Mouse (Mus musculus) thymus, postnatal 0 days (tissue): Measurements from ENCODE around the gene Spred1. TPM values are rescaled to one million over a fixed set of nuclear protein-coding genes. Genes with fewer than 3 reads are reported as not detected.
A peak's percentile ranks its signal among the peaks of the same experiment; 100 is the strongest.

Experiments used
- DNase-seq: peaks from one replicate; pipeline ENCODE4 v3.0.0-alpha.2; 2015; ENCODE audit warnings: low spot score
- polyA plus RNA-seq: library from polyadenylated mRNA; unstranded; fragments of >200 nt; fragmentation: Nextera tagmentation; extraction: Ambion mirVana; gene quantifications from 2 replicates; pipeline ENCODE4 v1.2.1, GENCODE M21; 2015

Spred1 gene
- polyA plus RNA-seq, 1 experiment from 2014 or later: 6.4 TPM

DNA sequence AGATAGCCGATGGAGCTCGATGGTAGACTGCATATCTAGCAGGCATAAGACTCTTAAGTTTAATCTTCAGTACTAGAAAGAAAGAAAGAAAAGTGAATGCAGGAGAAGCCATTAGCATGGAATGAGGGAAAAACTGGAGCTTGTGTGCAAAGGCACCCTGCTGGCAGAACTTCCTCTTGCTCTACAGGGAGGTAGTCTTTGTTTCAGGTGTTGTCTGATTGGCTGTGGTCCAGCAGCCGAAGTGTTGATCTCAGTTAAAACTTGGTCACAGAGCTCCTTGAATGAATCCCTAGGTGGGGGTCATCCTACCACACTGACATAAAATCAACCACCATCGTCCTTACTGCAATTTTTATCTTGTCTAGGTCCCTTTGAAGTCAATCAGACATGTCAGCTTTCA is 55.8 kb downstream of the Spred1 start:
- DNase-seq: no peak

DNA sequence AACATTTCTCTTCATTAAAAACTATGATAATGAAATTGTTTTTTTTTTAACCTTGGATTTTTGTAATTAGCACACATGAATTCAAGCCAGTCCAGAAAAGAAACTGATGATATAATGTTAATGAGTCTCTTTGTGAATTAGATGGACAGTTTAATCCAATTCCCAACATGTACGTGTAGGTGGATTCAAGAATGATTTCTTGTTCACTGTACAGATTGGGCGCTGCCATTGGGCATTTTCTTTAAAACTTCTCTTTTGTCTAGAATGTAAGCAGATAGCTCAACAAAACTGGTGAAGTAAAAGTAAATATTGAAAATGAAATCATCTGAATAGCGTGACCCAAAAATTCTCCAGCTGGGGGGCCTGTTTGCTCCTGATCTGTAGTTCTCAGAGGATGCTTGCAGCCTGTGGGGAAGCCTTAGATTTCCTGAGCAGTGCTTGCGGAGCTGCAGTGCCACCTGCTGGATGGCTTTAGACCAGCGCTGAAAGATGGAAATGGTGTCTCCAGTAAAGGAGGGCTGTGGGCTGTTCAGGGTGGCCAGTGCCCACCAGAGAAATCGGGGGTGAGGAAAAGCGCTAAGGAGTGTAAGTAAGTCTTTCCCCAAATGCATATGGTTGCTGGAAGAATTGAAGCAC is 59.2 kb downstream of the Spred1 start:
- peak; percentile 78 for DNase-seq

DNA sequence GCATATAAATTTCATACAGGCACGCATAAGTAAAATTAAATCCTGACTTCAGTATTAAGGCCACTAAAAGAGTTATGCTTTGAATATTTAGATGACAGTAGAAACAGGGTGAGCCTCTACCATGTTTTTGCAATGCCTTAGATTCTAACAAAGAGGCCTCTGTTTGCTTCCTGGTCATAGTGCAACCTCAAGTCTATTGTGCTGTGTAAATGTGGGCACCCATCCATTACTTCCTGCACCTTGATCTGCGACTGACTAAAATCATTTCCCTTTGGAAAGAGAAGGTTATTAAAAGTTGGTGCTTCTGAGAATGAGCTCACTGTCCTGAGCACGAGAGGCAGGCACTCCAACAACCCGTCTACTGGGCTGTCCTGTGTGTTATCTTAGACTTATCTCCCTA is 64.4 kb downstream of the Spred1 start:
- no peak for DNase-seq

DNA sequence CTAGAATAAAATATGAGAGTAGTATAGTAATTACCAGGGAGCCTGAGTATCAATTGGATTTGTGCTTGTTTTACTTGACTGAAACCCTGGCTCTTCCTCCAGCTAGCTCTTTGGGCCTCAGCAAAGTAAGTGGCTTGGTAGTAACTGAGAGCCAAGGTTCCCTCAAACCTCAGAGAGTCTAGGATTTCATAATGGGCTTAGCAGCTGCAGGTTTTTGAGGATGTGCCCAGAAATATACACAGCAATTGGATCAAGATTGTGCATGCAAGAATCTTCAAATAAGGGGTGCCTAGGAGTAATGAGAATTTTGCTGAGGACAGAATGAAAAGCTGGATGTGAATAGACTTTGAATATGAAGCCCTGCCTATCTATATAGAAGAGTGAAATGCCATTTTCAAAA is 69.7 kb downstream of the Spred1 start:
- no peak for DNase-seq

DNA sequence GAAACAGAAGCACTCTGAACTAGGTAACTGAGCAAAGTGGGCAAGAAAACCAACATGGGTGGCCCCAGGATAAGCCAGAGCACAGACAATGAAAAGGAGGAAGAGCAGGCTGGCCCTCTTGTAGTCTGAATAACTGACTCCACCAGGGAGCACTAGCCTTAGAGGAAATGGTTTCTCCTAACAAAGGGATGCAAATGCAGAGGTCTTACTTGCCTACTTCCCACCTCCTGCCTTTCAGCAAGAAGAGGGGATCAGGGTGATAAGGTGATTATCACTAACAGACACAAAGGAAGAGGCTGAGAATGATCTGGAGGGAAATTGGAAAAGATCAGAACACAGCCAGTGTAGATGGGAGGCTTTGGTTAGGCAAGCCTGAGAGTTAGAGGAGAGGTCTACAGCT is 73.1 kb downstream of the Spred1 start:
- no peak for DNase-seq

DNA sequence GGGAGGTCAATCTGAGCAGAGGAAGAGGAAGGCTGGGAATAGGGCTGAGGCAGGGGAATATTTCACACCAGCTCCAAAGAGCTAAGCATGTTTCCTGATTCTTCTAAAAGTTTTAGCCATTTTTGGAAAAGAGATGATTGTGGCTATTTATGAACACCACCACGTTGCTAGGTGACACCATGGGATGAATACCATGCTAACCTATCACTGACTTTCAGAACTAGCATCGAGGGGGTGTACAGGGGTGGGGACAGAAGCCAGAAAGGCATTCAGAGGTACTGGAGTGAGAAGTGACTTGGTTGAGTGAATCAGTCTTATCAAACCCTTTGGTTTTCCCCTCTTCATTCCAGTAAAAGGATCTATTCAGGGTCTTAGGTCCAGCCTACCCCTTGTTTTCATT is 74.0 kb downstream of the Spred1 start:
- DNase-seq: no peak

DNA sequence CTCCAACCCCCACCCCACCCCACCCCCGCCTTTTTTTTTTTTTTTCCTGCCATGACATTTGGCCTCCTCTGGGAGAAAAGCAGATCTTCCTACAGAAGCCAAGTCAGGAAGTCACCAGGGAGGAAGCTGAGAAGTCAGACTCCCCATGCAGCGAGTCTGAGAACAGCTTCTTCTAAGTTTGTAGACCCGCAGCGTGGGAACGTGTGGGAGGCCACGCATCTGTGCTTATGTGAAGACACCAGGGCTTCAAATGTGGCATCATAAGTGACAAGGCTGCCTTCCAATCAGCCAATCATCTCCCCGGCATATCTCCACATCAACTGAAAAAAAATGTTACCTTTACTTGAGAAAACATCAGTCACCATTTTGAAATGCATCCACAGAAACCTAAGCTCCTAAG is 74.4 kb downstream of the Spred1 start:
- no peak for DNase-seq

DNA sequence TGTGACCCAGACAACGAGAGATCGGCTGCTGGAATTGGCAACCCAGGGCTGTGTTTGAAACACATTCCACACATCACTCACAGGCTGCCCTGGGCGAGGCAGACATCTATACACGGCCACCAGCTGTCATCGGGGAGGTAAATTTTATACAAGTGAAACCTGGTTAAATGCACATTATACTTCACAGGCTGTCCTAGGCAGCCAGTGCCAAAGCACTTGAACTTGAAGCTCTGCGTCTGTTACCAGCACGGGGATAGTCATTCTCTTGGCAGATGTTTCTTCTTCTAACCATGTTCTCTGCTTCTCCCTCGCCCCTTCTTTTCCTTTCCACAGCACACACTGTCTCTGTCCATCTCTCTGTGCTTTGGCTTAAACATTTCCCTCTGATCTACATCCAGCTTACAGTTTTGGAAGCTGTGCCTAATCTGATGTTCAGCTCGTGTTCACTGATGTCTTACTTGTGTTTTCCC is 79.7 kb downstream of the Spred1 start:
- DNase-seq: no peak

DNA sequence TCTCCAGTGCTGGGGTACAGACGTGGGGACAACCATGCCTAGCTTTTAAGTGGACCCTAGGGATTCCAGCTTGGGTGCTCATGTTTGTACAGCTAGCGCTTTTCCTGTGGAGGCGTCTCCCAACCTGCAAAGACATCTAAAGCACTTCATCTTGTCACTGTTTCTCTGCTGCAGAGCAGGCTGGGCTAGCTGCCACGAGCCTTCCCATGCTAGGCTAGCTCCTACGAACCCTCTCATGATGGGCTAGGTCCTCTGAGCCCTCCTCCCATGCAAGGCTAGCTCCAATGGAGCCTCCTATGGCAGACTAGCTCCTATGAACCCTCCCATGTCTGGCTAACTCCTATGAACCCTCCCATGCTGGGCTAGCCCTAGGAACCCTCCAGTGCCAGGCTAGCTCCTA is 82.2 kb downstream of the Spred1 start:
- no peak for DNase-seq

DNA sequence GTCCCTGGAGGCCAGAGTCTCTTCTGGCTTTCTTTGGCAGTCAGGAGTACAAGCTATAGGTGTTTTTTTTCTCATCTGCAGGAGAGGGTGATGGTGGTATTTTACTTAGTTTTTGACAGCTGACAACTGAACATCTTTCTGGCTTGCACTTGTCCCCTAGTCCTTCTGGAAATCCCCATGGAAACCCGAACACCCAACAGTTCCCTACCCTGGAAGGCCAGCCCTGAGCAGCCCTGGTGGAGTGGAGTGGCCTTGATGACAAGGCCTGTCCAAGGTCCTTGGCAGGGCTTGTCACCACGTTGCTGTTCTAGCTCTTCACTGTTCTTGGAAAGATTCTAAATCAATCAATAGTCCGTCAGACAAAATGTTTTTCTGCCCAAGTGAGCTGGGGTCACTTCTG is 83.4 kb downstream of the Spred1 start:
- no peak for DNase-seq

DNA sequence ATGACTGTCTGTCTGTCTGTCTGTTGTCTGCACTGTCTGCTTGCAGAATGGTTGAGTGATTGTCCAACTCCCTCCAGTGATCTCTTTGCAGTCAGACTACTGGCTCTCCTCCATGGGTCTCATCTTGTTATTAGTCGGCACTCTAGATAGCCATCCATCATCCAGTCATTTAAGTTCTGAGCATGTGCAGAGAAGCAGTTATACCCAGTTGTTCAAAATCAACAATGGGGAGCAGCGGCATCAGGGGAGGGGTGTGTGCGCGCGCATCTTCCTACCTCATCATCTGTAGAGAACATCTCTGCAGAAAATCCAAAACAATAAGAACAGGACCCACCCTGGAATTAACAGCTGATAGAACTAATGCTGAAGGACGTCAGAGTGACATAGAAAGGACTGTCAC is 83.9 kb downstream of the Spred1 start:
- no peak for DNase-seq

DNA sequence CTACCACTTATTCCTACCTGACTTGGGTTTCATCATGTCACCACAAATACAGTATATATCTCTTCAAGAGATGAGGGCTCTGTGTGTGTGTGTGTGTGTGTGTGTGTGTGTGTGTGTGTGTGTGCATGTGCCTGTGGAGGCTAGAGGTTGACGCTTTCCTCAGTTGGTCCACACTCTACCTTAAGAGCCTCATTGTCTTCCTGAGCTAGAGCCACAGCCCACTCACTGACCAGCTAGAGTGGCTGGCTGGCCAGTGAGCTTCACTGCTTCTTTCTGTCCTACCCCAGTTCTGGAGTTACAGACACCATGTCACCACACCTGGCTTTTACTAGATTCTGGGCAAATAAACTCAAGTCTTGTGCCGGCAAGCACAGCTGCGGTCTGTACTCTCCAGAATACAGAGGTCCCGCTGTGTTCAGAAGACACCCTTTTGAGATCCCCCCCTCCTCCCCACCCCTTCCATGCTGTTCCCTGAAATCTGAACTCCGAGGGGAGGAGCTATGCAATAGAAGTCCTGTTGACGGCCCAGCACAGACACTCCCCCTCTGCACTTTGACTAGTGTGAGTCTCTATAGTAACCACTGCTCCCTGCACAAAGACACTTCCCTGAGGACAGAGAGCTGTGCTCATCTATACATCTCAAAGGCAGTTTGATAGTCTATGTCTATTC is 89.4 kb downstream of the Spred1 start:
- DNase-seq: no peak

DNA sequence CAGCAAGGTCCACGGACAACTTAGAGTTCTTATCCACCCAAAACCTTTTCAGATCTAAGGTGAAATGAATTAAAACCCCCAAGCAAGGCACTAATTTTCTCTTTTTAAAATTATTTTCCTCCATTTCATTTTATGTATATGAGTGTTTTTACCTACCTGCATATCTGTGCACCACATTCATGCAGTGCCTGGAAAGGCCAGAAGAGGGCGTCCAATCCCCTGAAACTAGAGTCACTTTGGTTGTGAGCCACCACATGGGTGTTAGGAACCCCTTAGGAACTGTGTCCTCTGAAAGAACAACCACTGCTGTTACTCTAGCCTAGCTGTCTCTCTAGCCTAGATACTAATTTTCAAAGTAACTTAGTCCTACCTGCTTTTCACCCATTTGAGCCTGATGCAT is 95.0 kb downstream of the Spred1 start:
- no peak for DNase-seq

DNA sequence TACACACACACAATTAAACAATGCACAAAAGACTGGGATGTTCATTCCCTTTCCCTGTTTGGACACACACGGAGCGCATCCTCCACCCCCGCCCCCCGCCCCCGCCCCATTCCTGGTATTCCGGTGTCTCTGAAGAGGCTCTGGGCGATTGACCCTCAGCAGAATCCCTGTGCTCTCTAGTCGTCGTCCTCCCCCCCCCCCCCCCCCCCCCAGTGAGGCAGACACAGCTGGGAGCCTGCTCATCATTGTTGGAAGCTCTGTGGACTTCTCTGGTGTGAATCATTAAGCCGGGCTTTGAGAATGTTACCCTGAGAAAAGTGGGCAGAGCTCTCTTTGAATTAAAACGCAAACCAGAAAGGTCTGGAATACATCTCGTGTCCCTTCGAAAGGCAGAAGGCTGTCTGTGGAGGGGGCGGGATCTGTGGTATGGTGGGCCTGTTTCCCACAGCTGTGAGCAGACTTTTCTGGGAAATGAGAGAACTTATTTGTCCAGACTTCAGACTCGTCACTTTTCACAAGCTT is 96.6 kb downstream of the Spred1 start:
- no peak for DNase-seq

DNA sequence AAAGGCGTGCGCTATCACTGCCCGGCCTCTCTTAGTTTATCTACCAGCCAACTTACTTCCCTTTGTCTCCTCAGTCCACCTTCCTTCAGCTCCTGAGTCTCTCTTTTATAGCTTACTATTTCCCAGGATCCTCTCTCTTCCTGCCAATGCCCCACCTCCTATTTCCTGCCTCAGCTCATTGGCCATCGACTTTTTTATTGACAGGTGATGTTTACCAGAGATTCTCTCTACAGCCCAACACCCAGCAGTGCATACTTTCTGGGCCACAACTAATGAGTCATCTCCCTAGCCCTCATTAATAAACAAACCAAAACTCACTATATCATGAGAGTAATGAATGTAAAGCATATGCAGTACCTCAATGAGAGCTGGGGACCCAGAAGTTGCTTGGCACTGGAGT is 98.4 kb downstream of the Spred1 start:
- no peak for DNase-seq

DNA sequence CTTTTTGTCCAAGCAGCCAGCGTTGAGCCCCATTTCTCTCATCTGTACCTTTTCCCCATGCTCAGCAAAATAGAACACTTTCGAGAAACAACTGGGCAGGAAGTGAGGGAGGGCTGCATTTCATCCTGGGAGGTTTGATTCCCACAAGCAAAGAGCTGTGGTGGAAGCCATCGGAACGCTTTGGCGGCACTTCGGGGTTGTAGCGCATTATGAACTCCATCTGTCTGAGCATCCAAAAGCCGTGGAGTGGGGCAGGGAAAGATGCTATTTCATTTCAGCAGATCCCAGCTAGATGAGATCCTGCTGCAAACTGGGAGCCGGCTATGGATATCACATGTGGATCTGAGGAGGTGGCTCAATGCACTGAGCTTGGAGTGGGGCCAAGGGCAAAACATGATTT is 101.5 kb downstream of the Spred1 start:
- DNase-seq: no peak

DNA sequence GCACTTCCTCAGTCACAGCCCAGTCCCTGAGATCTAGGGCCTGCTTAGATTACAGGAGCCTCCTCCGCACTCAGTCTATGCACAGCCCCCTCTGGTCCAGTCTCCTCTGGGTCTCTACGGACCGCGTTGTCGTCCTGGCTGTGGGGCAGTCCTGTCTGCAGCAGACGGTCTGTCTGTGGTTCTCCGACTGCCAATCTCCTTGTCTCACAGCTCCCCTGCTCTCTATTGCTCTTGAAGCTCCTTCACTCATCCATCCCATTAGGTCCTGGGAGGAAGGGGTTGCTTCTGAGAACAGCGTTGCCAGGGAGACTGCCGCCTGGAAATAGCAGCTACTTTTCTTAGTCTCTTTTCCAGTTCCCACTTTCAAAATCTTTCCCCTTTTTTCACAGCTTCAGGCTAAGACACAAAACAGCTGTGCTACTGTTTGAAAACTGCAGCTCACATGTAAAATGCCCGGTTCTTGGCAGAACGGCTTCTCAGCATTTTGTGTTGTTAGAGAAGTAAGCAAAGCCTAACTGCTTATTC is 107.5 kb downstream of the Spred1 start:
- no peak for DNase-seq

DNA sequence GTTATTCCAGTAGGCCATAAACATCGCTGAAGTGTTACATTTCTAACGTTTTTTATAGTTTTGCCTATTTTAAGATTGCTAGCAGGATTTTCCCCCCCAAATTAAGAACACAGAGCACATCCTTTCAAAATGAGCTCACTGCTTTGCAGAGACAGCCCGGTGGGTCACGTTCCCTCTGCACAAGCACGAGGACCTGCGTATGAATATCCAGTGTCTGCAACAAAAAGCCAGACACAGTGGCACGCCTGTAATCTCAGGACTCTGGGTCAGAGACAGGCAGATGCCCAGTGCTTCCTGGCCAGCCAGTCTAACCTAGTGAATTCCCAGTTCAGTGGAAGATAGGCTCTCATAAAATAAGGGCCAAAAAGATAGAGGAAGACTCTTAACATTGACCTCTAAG is 109.1 kb downstream of the Spred1 start:
- no peak for DNase-seq

DNA sequence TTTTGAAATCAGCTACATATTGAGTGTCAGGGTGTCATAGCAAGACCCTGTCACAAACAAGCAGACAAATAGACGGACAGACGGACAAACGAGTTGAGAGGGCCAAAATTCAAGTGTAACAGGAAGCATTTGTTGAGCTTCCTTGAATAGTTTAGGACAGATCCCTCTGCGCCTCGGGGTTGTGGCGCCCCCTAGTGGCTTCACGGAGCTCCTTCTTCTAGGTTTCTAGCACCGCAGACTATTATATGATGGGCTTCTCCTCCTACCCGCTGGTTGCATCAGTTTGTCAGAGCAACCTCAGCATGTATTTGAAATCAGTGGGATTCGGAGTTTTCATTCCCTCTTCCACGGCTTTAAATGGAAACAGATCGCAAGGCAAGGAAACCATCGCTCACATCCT is 110.1 kb downstream of the Spred1 start:
- peak; percentile 69 for DNase-seq
